16 mouse cellular contexts compared by ENCODE assay signal in genomic region chr14:27987422-27987821, GRCm38 (mm10).
DNase-seq lines count a peak whose midpoint lies in the region; ATAC-seq lines count a peak whose summit lies in the region.
"Had no signal": no experiment of that assay in that cellular context is flagged by ENCODE, and none has a peak within 500 bp of the region (broad histone marks: within the 10 kb centered on the region; RNA-seq: fewer than 3 reads in every experiment).

No protein-coding gene starts in this region.

- no peak for ATAC-seq in granulocyte monocyte progenitor cell, adult 5-6 weeks (replicated peaks; ENCODE audit: poor library complexity, severe bottlenecking)
- ATAC-seq: CD4-positive, CD25-positive, alpha-beta regulatory T cell, adult 4 months; forebrain, embryonic 15.5 days; intestine, embryonic 15.5 days had no signal

- DNase-seq in cerebellum, postnatal 14 days, result peak; percentile 23 to 37
- DNase-seq in cerebellum, adult 18-20 months, result no peak
- DNase-seq in brain, adult 2 months (ENCODE audit: low read depth, low spot score), result peak; percentile 34
- DNase-seq in layer of hippocampus, adult 8-10 months (ENCODE audit: low spot score in 2 of 2), result peak; percentile 36 to 49
- no peak for DNase-seq in yolk sac, embryonic 10.5 days (ENCODE audit: low spot score)
- DNase-seq: adrenal gland, adult 8-10 months; adrenal gland, postnatal 36 days; B cell, adult 2 months; embryo, embryonic 11 days; gastrocnemius, postnatal 10 days; heart, adult 2 months; heart, postnatal 14 days had no signal

Comparison
In these comparisons a context has a peak if more than half of its experiments do, and no peak if none do; other contexts are left out.
1. DNase-seq: peak in cerebellum, postnatal 14 days (2 of 2), brain, adult 2 months (single experiment) and layer of hippocampus, adult 8-10 months (2 of 2); none in cerebellum, adult 18-20 months (0 of 2) and yolk sac, embryonic 10.5 days (single experiment).